Mouse (Mus musculus) skeletal muscle tissue, adult 2 months (tissue): ENCODE measurements around the gene Olfr1316.

Experiments used
- DNase-seq: peaks from one replicate; pipeline ENCODE4 v3.0.0-alpha.2; 2012; ENCODE audit warnings: low read depth, low spot score

Olfr1316 gene

DNA sequence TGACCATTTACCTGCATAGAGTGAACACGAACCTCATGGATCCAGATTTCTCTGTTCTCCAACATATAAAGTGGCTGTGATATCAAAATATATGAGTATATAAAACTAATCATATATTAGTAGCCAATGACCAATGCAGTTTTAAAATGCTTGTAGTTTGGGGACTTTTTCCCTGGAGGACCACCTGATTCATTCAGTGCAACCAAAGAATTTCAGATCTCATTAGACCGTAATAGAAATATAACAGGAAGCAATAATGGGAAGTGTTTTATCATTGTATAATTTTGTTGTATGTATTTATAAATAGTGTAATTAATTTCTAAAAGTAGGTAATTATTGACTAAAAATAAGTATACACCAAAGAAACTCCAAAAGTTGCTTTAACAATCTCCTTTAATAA, at the start of gene Olfr1316:
Olfr1316 (minus strand) TSS at position 101 of the 400 bp plus-strand sequence.
- no peak for DNase-seq

DNA sequence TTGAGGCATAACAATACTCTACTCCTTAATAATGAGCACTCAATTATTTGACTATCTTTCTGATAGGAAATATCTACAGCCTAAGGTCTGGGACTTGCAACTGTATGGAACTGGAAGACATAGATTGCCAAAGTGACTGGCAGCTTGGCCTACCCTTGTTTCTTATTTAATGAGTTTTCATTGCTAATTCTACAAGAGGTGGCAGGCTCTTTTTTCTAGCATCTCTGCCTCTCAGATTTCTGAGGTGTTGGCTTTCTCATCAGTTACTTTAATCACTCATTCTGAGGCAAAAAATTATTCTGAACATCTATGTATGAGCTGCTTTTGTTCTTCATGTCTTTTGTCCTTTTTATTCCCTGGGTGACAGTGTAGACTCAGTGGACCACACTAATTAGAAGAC, 19.1 kb upstream of the Olfr1316 start, which contains the start of gene Olfr1318:
Olfr1318 (plus strand) TSS at position 301 of the 400 bp plus-strand sequence.
- DNase-seq, result no peak

DNA sequence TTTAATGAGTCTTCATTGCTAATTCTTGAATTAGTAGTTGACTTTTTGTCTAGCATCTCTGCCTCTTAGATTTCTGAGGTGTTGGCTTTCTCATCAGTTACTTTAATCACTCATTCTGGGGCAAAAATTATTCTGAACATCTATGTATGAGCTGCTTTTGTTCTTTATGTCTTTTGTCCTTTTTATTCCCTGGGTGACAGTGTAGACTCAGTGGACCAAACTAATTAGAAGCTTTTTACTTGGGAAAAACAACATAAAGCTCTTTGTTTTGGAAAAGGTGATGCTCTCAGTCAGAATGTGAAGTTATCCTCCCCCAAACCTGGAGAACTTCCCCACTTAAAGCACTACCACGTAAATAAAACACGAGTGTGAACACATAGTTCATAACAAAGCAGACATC, 5.3 kb upstream of the Olfr1316 start, which contains the start of gene Olfr1317:
Olfr1317 (plus strand) TSS at position 301 of the 400 bp plus-strand sequence.
- no peak for DNase-seq

DNA sequence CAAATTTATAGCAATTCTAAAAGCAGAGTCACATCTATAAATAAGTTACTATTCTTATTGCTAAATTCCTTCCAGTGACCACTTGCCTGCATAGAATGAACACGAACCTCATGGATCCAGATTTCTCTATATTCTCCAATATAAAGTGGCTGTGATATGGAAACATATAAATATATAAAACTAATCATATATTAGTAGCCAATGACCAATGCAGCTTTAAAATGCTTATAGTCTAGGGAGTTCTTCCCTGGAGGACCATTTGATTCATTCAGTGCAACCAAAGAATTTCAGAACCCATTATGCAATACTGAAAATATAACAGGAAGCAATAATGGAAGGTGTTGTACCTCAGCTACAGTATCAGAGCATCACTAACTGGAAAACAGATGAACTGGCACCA, 19.4 kb downstream of the Olfr1316 start, which contains the start of gene Olfr1315-ps1:
Olfr1315-ps1 (minus strand) TSS at position 101 of the 400 bp plus-strand sequence.
- no peak for DNase-seq

DNA sequence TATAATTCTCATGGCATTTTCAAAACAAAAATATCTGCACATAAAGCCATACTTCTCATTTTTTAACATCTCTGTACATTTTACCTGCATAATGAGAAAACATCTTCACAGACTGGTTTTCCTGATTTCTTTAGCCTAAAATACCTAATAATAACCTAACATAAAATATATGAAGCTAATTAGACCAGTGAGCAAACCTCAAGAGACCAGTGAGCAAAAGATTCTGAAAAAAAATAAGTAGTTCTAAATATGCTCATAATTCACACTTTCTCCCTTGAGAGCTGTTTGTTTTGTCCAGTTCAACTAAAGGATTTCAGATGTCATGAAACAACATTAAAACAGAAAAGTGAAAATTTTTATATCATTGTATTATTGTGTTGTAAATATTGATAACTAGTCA, 38.1 kb downstream of the Olfr1316 start, which contains the start of gene Olfr1314:
Olfr1314 (minus strand) TSS at position 101 of the 400 bp plus-strand sequence.
- no peak for DNase-seq

DNA sequence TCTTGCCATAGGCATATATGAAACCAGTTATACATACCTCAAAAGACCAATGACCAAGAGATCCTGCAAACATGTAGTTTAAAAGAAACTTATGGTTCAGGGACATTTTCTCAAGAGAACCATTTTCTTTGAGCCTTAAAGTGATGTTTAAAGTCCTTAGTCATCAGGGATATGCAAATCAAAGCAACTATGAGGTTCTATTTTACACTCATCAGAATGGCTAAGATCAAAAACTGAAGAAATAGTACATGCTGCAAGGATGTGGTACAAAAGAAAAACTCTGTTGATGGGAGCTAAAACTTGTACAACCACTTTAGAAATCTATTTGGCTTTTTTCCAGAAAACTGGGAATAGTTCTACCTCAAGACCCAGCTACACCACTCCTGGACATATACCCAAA, 57.0 kb downstream of the Olfr1316 start, which contains the start of gene Olfr1313:
Olfr1313 (minus strand) TSS at position 101 of the 400 bp plus-strand sequence.
- no peak for DNase-seq
